Mouse (Mus musculus) embryonic stem cell, embryonic (primary cell): ENCODE measurements around the gene Klf2.

Experiments used
- CTCF ChIA-PET, 4 experiments: fragments of 300-600 bp in 2 of 4; fragments of 350-600 bp in 2 of 4; sonication (Branson Sonifier 250); formaldehyde crosslinking; loops; one replicate each; lab custom pipeline; 2022; ENCODE audit warnings: inconsistent platforms in 2 of 4; lab: Charles Lee
- POLR2A ChIA-PET, 4 experiments: fragments of 300-600 bp in 2 of 4; fragments of 350-600 bp in 2 of 4; sonication (Branson Sonifier 250); formaldehyde crosslinking; loops; one replicate each; lab custom pipeline; 2022; ENCODE audit warnings: antibody characterized with exemption in 4 of 4, inconsistent platforms in 1 of 4; lab: Charles Lee

Gene Klf2

GRCm38 (mm10) chr8:72319397-72319796, 564 bp downstream of the Klf2 start:
- CTCF ChIA-PET, result interaction anchor here (0.5 to 2.8 kb wide), 7 partner anchors 15 to 51 kb away, joined by 3 to 10 read pairs (median 3); no protein-coding TSS in a partner anchor
- POLR2A ChIA-PET, result interaction anchor here (0.5 to 41.7 kb wide), 98 partner anchors 5 to 750 kb away, joined by 3 to 3163 read pairs (median 5); partner anchors contain the start of genes Gm10282 (in 2 of the 4), Klf2 (in 2 of the 4), Med26 (in 2 of the 4) and Ap1m1 (in 1 of the 4)

GRCm38 (mm10) chr8:72319921-72320802, 1.3 kb downstream of the Klf2 start:
- ChIA-PET POLR2A (interaction anchor here (0.5 to 41.7 kb wide), 52 partner anchors 4 to 649 kb away, joined by 3 to 3163 read pairs (median 6); partner anchors contain the start of genes Ap1m1 (in 2 of the 4), Klf2 (in 2 of the 4), Gm10282 (in 1 of the 4) and Hsh2d (in 1 of the 4)), CTCF (interaction anchor here in 2 of 4 experiments (0.7 to 2.8 kb wide), 2 partner anchors 47 to 48 kb away, joined by 3 to 10 read pairs; no protein-coding TSS in a partner anchor)

GRCm38 (mm10) chr8:72320803-72321583, 2.2 kb downstream of the Klf2 start:
- ChIA-PET POLR2A (interaction anchor here (0.6 to 41.7 kb wide), 52 partner anchors 4 to 240 kb away, joined by 3 to 3163 read pairs (median 9); partner anchors contain the start of genes Klf2 (in 2 of the 4), Ap1m1 (in 1 of the 4) and Gm10282 (in 1 of the 4)), CTCF (interaction anchor here in 2 of 4 experiments (0.7 to 2.8 kb wide), 4 partner anchors 13 to 48 kb away, joined by 3 to 10 read pairs (median 4); no protein-coding TSS in a partner anchor)

- POLR2A ChIA-PET, result interaction anchor here (0.5 to 41.7 kb wide), 62 partner anchors 3 to 250 kb away, joined by 3 to 3163 read pairs (median 5); partner anchors contain the start of genes Ap1m1 (in 2 of the 4), Gm10282 (in 2 of the 4), Klf2 (in 2 of the 4) and Tmem38a (in 1 of the 4)
- CTCF ChIA-PET, result interaction anchor here in 3 of 4 experiments (0.7 to 1.6 kb wide), 6 partner anchors 12 to 81 kb away, joined by 3 to 4 read pairs (median 3); no protein-coding TSS in a partner anchor
Measured at GRCm38 (mm10) chr8:72321635-72322441, 3.0 kb downstream of the Klf2 start.

GRCm38 (mm10) chr8:72322471-72322889, 3.6 kb downstream of the Klf2 start:
- POLR2A ChIA-PET, result interaction anchor here (0.5 to 41.7 kb wide), 63 partner anchors 2 to 250 kb away, joined by 3 to 3163 read pairs (median 5); partner anchors contain the start of genes Ap1m1 (in 2 of the 4), Gm10282 (in 2 of the 4), Klf2 (in 2 of the 4) and Tmem38a (in 1 of the 4)

GRCm38 (mm10) chr8:72323131-72323725, 4.4 kb downstream of the Klf2 start:
- ChIA-PET CTCF (interaction anchor here in 2 of 4 experiments (0.6 to 1.6 kb wide), 6 partner anchors 11 to 66 kb away, joined by 3 to 4 read pairs (median 3); no protein-coding TSS in a partner anchor), POLR2A (interaction anchor here (0.6 to 41.7 kb wide), 54 partner anchors 1 to 238 kb away, joined by 3 to 3163 read pairs (median 6); partner anchors contain the start of genes Ap1m1 (in 2 of the 4), Gm10282 (in 2 of the 4) and Klf2 (in 2 of the 4))

More at GRCm38 (mm10) chr8:72322471-72322889, 3.6 kb downstream of the Klf2 start:
- CTCF ChIA-PET, result interaction anchor here in 3 of 4 experiments (0.6 to 1.6 kb wide), 9 partner anchors 12 to 82 kb away, joined by 3 to 4 read pairs (median 3); no protein-coding TSS in a partner anchor

GRCm38 (mm10) chr8:72324036-72324706, 5.3 kb downstream of the Klf2 start:
- POLR2A ChIA-PET, result interaction anchor here (0.6 to 41.7 kb wide), 21 partner anchors 0 to 63 kb away, joined by 3 to 3163 read pairs (median 14); partner anchors contain the start of gene Klf2 (in 2 of the 4)
- CTCF ChIA-PET, result no interaction called here

- POLR2A ChIA-PET, result interaction anchor here in 3 of 4 experiments (0.6 to 41.7 kb wide), 17 partner anchors 0 to 64 kb away, joined by 3 to 3163 read pairs (median 7); partner anchors contain the start of gene Klf2 (in 2 of the 3)
Measured at GRCm38 (mm10) chr8:72324708-72325107, 5.9 kb downstream of the Klf2 start.

GRCm38 (mm10) chr8:72329116-72329515, 10.3 kb downstream of the Klf2 start:
- POLR2A ChIA-PET, result interaction anchor here in 3 of 4 experiments (0.8 to 41.7 kb wide), 20 partner anchors 3 to 434 kb away, joined by 3 to 3163 read pairs (median 10); partner anchors contain the start of genes Klf2 (in 3 of the 3) and Gm10282 (in 1 of the 3)
- CTCF ChIA-PET, result interaction anchor here in 1 of 4 experiments (1.2 to 1.3 kb wide), 2 partner anchors 13 to 36 kb away, joined by 3 read pairs; no protein-coding TSS in a partner anchor

More at GRCm38 (mm10) chr8:72324708-72325107, 5.9 kb downstream of the Klf2 start:
- CTCF ChIA-PET, result no interaction called here

GRCm38 (mm10) chr8:72330806-72331516, 12.1 kb downstream of the Klf2 start:
- ChIA-PET POLR2A (interaction anchor here (0.5 to 41.7 kb wide), 48 partner anchors 5 to 589 kb away, joined by 3 to 3163 read pairs (median 5); partner anchors contain the start of genes Klf2 (in 4 of the 4), Ap1m1 (in 2 of the 4) and Gm10282 (in 1 of the 4)), CTCF (interaction anchor here (0.5 to 1.5 kb wide), 7 partner anchors 8 to 59 kb away, joined by 3 to 6 read pairs (median 3); no protein-coding TSS in a partner anchor)

- CTCF ChIA-PET, result interaction anchor here in 1 of 4 experiments (0.8 to 1.2 kb wide), 2 partner anchors 34 to 59 kb away, joined by 3 read pairs; no protein-coding TSS in a partner anchor
- POLR2A ChIA-PET, result interaction anchor here (0.5 to 41.7 kb wide), 33 partner anchors 5 to 379 kb away, joined by 3 to 3163 read pairs (median 5); partner anchors contain the start of genes Klf2 (in 3 of the 4), Ap1m1 (in 1 of the 4) and Gm10282 (in 1 of the 4)
Measured at GRCm38 (mm10) chr8:72331631-72332030, 12.8 kb downstream of the Klf2 start.

GRCm38 (mm10) chr8:72333429-72334143, 14.8 kb downstream of the Klf2 start:
- ChIA-PET CTCF (interaction anchor here (0.6 to 2.8 kb wide), 10 partner anchors 11 to 815 kb away, joined by 3 to 17 read pairs (median 4); partner anchors contain the start of gene Klf2 (in 1 of the 4)), POLR2A (interaction anchor here (0.5 to 41.7 kb wide), 129 partner anchors 3 to 1686 kb away, joined by 3 to 3163 read pairs (median 5); partner anchors contain the start of genes Fam32a (in 3 of the 4), Klf2 (in 3 of the 4), Ap1m1 (in 2 of the 4) and Gm10282 (in 2 of the 4))

- CTCF ChIA-PET, result interaction anchor here (0.6 to 2.8 kb wide), 10 partner anchors 11 to 816 kb away, joined by 3 to 17 read pairs (median 4); partner anchors contain the start of gene Klf2 (in 1 of the 4)
- POLR2A ChIA-PET, result interaction anchor here (0.5 to 41.7 kb wide), 133 partner anchors 3 to 1687 kb away, joined by 3 to 3163 read pairs (median 5); partner anchors contain the start of genes Ap1m1 (in 3 of the 4), Klf2 (in 3 of the 4), Fam32a (in 2 of the 4) and Gm10282 (in 2 of the 4)
Measured at GRCm38 (mm10) chr8:72334144-72334641, 15.4 kb downstream of the Klf2 start.
